Mouse (Mus musculus) effector memory CD4-positive, alpha-beta T cell, adult 5 months (primary cell): ENCODE data around the gene Zfp811. TPM values are rescaled to one million over a fixed set of nuclear protein-coding genes. Genes with fewer than 3 reads are reported as not detected.

ENCODE experiments used
- polyA plus RNA-seq: library from polyadenylated mRNA; unstranded; fragments of 100-300 nt; shearing (Covaris generic); gene quantifications from one replicate; pipeline ENCODE4 v1.2.1, GENCODE M21; 2017

Zfp811 gene
- polyA plus RNA-seq: not detected

GRCm38 (mm10) chr17:32809544-32810374 is at the start of gene Zfp811:
Gene Zfp811, minus strand, starts transcription at chr17:32809931.

GRCm38 (mm10) chr17:32829540-32830417 is 20.0 kb upstream of the Zfp811 start, which contains the start of gene Zfp799:
Gene Zfp799, minus strand, starts transcription at chr17:32830261.

GRCm38 (mm10) chr17:32788094-32788559 is 21.6 kb downstream of the Zfp811 start, which contains the start of gene Zfp871:
Gene Zfp871, minus strand, starts transcription at chr17:32788287.

Other genes with a start within 250 kb of the Zfp811 start
- gene Cyp4f37, start 188.6 kb downstream of the Zfp811 start, polyA plus RNA-seq: not detected
- not detected for gene Cyp4f40, start 151.0 kb downstream of the Zfp811 start, polyA plus RNA-seq
- not detected for gene Cyp4f15, start 124.3 kb downstream of the Zfp811 start, polyA plus RNA-seq
- gene Zfp871, start 21.6 kb downstream of the Zfp811 start, polyA plus RNA-seq: 34.4 TPM
- 5.2 TPM for gene Zfp799, start 20.3 kb upstream of the Zfp811 start, polyA plus RNA-seq
- gene Zfp870, start 81.7 kb upstream of the Zfp811 start, polyA plus RNA-seq: 0.20 TPM
- gene Cyp4f14, start 107.4 kb upstream of the Zfp811 start, polyA plus RNA-seq: not detected
- gene Cyp4f13, start 137.5 kb upstream of the Zfp811 start, polyA plus RNA-seq: 47.3 TPM
- 12.3 TPM for gene Zfp472, start 155.9 kb upstream of the Zfp811 start, polyA plus RNA-seq
- 9.7 TPM for gene Zfp952, start 183.2 kb upstream of the Zfp811 start, polyA plus RNA-seq
- 1.5 TPM for gene Zfp763, start 223.5 kb upstream of the Zfp811 start, polyA plus RNA-seq